Mouse (Mus musculus) kidney, postnatal 0 days (tissue): ENCODE data around the gene Tln2. TPM values are rescaled to one million over a fixed set of nuclear protein-coding genes. Genes with fewer than 3 reads are reported as not detected.

ENCODE experiments used
- ATAC-seq: fragments of 200-750 bp; cut with Nextera tagmentation; replicated peaks from 2 replicates; pipeline ENCODE4 v1.8.0; 2017; ENCODE audit warnings: low read depth, moderate number of reproducible peaks, moderate TSS enrichment, moderate library complexity; ENCODE audit not compliant: low FRiP score
- DNase-seq: peaks from one replicate; pipeline ENCODE4 v3.0.0-alpha.2; 2016; ENCODE audit warnings: low spot score
- H3K27ac ChIP-seq: fragments of 300-500 bp; sonication (generic); 2 replicates; pipeline ENCODE4 v1.5.1; 2014; ENCODE audit warnings: mild to moderate bottlenecking
- H3K27me3 ChIP-seq: fragments of 300-500 bp; sonication (generic); 2 replicates; pipeline ENCODE4 v1.6.1; 2014; ENCODE audit warnings: low read length, mixed read lengths; ENCODE audit not compliant: insufficient read depth
- H3K36me3 ChIP-seq: fragments of 300-500 bp; sonication (generic); 2 replicates; pipeline ENCODE4 v1.6.1; 2014; ENCODE audit warnings: low read length, mixed read lengths; ENCODE audit not compliant: insufficient read depth
- H3K4me1 ChIP-seq: fragments of 300-500 bp; sonication (generic); replicated peaks from 2 replicates; pipeline ENCODE4 v1.6.1; 2014; ENCODE audit warnings: antibody characterized with exemption, low read length, mixed read lengths; ENCODE audit not compliant: insufficient read depth
- H3K4me2 ChIP-seq: fragments of 300-500 bp; sonication (generic); 2 replicates; pipeline ENCODE4 v1.6.1; 2014; ENCODE audit warnings: mild to moderate bottlenecking, low read length, moderate library complexity, mixed read lengths
- H3K4me3 ChIP-seq: fragments of 300-500 bp; sonication (generic); replicated peaks from 2 replicates; pipeline ENCODE4 v1.5.1; 2014; ENCODE audit warnings: low read depth, low read length
- H3K9ac ChIP-seq: fragments of 300-500 bp; sonication (generic); 2 replicates; pipeline ENCODE4 v1.6.1; 2014; ENCODE audit warnings: low read depth, low read length
- H3K9me3 ChIP-seq: fragments of 300-500 bp; sonication (generic); replicated peaks from 2 replicates; pipeline ENCODE4 v1.6.1; 2016; ENCODE audit warnings: low read length, inconsistent platforms, mixed read lengths
- CTCF ChIP-seq: IDR thresholded peaks from 2 replicates; pipeline ENCODE4 v1.5.1; 2016; ENCODE audit warnings: antibody characterized with exemption, low read depth, mild to moderate bottlenecking, moderate library complexity
- WGBS: fragments of 180-500 bp; shearing (Covaris S2); extraction: QIAGEN DNeasy Blood & Tissue Kit; methylation state at CpG from one replicate; pipeline ENCODE4 v1.1.7; 2014; 5-methylcytosine and 5-hydroxymethylcytosine counted together
- polyA plus RNA-seq: library from polyadenylated mRNA; unstranded; fragments of >200 nt; fragmentation: Nextera tagmentation; extraction: Ambion mirVana; gene quantifications from 2 replicates; pipeline ENCODE4 v1.2.1, GENCODE M21; 2015

The Tln2 gene
- polyA plus RNA-seq, 1 experiment from 2014 or later = 24.8 TPM

GRCm38 (mm10) chr9:67182006-67182405 lies 377.5 kb downstream of the Tln2 start:
- Histone ChIP-seq H3K27ac (no peak overlapping the region), H3K27me3 (no peaks in the 10 kb centered on the region), H3K4me2 (no peak overlapping the region), H3K4me3 (no peak overlapping the region), H3K9me3 (no peaks in the 10 kb centered on the region), H3K9ac (no peak overlapping the region), H3K36me3 (no peaks in the 10 kb centered on the region), H3K4me1 (no peaks in the 10 kb centered on the region)
- DNase-seq = peak; percentile 34
- ATAC-seq = no peak
- no peak for TF ChIP-seq CTCF
- 27% methylated on average over 6 of the region's 6 CpGs for WGBS

- DNase-seq (no peak), ATAC-seq (no peak)
- no peaks in the 10 kb centered on the region for H3K36me3 ChIP-seq
- TF ChIP-seq CTCF = no peak
- no peak overlapping the region for H3K9ac ChIP-seq
- H3K4me3 ChIP-seq = no peak overlapping the region
- WGBS = 82% methylated on average over 1 of the region's 1 CpGs
- no peaks in the 10 kb centered on the region for H3K27me3 ChIP-seq
- no peak overlapping the region for H3K27ac ChIP-seq
- H3K4me1 ChIP-seq = no peaks in the 10 kb centered on the region
- no peak overlapping the region for H3K4me2 ChIP-seq
- no peaks in the 10 kb centered on the region for H3K9me3 ChIP-seq
These were observed 380.8 kb downstream of the Tln2 start for GRCm38 (mm10) chr9:67178709-67179108.

DNA sequence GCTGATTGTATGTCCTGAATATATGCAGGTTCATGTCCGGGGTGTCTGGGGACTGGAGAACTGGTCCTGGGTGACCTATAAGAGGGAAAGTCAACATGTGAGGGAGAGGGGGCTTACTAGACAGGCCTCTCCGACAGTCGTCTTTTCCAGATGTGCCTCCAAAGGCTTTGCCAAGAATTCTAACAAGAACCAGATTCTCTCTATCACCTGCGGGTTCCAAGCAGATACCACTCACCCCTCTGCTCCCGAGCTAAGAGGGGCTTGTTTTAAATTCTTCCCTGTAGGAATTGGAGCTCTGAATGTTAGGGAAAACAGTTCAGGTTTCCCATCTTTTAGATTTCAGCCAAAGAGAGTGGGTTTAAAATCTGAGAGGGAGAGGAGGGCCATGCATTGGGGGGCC lies 381.3 kb downstream of the Tln2 start:
- H3K9me3 ChIP-seq = no peaks in the 10 kb centered on the region
- 71% methylated on average over 5 of the region's 5 CpGs for WGBS

DNA sequence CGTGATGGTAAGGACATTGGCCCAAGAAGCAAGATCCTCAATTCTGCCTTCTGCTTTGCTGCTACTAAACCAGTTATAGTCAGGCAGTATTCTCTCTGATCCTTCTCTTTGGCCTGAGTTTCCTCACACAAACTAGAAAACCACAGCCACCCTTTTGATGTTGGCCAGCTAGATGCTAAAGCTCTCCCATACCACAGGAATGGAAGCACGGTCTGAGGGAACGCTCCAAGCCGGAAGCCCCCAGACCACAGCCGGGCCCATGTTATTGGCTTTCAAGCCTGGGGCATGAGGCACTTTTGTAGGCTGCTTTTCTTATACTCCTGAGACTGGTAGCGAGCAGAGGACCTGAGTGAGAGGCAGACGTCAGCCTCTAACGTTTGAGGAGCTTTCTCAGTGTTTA lies 383.4 kb downstream of the Tln2 start:
- Histone ChIP-seq H3K27me3 (no peaks in the 10 kb centered on the region), H3K27ac (no peak overlapping the region), H3K4me2 (no peak overlapping the region), H3K4me1 (no peaks in the 10 kb centered on the region), H3K9ac (no peak overlapping the region), H3K4me3 (no peak overlapping the region), H3K36me3 (no peaks in the 10 kb centered on the region), H3K9me3 (no peaks in the 10 kb centered on the region; the same call in 1 of the 2 replicates)
- DNase-seq = no peak
- ATAC-seq = no peak
- 81% methylated on average over 8 of the region's 8 CpGs for WGBS
- no peak for TF ChIP-seq CTCF

More for the DNA sequence above, 381.3 kb downstream of the Tln2 start:
- Histone ChIP-seq H3K9ac (no peak overlapping the region), H3K4me1 (no peaks in the 10 kb centered on the region), H3K4me2 (no peak overlapping the region), H3K36me3 (no peaks in the 10 kb centered on the region), H3K27me3 (no peaks in the 10 kb centered on the region), H3K4me3 (no peak overlapping the region), H3K27ac (no peak overlapping the region)
- TF ChIP-seq CTCF = no peak
- no peak for ATAC-seq
- DNase-seq = no peak

- H3K27me3 ChIP-seq = no peaks in the 10 kb centered on the region
- H3K4me1 ChIP-seq = no peaks in the 10 kb centered on the region
- DNase-seq = no peak
- 91% methylated on average over 6 of the region's 6 CpGs for WGBS
- ATAC-seq = no peak
- peak; percentile 30; the same call in 1 of the 2 replicates for TF ChIP-seq CTCF
- H3K9ac ChIP-seq = no peak overlapping the region
- H3K4me3 ChIP-seq = no peak overlapping the region
- no peak overlapping the region for H3K27ac ChIP-seq
- H3K36me3 ChIP-seq = no peaks in the 10 kb centered on the region
- H3K9me3 ChIP-seq = no peaks in the 10 kb centered on the region; the same call in 1 of the 2 replicates
- H3K4me2 ChIP-seq = no peak overlapping the region
These were observed 385.7 kb downstream of the Tln2 start for GRCm38 (mm10) chr9:67173816-67174215.

DNA sequence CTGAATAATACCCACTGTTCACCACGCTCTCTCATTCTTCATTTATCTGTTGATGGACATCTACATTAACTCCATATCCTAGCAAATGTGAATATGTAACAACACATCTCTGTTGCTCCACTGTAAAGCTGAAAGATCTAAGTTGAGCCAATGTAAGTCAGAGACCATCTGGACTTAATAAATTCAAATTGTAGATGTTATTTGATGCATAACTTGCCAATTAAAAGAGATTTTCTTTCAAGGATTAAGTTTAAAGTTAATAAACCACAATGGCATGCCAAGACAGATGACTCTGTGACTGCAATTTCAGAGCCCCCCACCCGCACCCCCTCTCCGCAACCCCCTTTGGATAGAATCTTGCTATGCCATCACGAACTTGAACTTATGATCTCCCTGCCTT lies 386.3 kb downstream of the Tln2 start:
- no peak for TF ChIP-seq CTCF
- Histone ChIP-seq H3K27ac (no peak overlapping the region), H3K4me3 (no peak overlapping the region), H3K9me3 (no peaks in the 10 kb centered on the region; the same call in 1 of the 2 replicates), H3K4me1 (no peaks in the 10 kb centered on the region), H3K36me3 (no peaks in the 10 kb centered on the region), H3K9ac (no peak overlapping the region), H3K4me2 (no peak overlapping the region), H3K27me3 (no peaks in the 10 kb centered on the region)
- ATAC-seq = no peak
- WGBS = 96% methylated on average over 4 of the region's 4 CpGs
- DNase-seq = no peak

DNA sequence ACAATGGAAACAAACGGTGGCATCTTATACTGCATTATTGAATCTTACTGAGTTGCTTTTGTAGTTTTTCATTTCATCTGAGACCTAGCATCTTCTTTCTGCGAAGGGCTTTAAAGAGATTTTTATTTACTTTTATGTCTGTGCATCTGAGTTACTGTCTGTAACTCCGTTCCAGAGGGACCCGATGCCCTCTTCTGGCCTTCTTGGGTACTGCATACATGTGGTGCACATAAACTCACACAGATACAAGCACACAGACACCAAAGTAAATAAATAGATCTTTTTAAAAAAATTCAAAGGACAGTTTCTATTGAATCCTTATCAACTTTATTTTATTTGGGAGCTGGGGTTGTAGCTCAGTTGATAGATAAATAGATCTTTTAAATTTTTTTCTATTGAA lies 388.1 kb downstream of the Tln2 start:
- Histone ChIP-seq H3K4me2 (no peak overlapping the region), H3K4me3 (no peak overlapping the region), H3K9me3 (no peaks in the 10 kb centered on the region; the same call in 1 of the 2 replicates), H3K27ac (no peak overlapping the region), H3K4me1 (no peaks in the 10 kb centered on the region), H3K9ac (no peak overlapping the region), H3K36me3 (no peaks in the 10 kb centered on the region), H3K27me3 (no peaks in the 10 kb centered on the region)
- 91% methylated on average over 4 of the region's 4 CpGs for WGBS
- no peak for ATAC-seq
- no peak for DNase-seq
- peak; percentile 42 for TF ChIP-seq CTCF
